Comparison of ENCODE assay signal across 20 mouse cellular contexts in genomic region chr12:72325025-72325424, GRCm38 (mm10).
A peak's percentile ranks its signal among the peaks of the same experiment; 100 is the strongest.
DNase-seq lines count a peak whose midpoint lies in the region; ATAC-seq and TF ChIP-seq lines count a peak whose summit lies in the region.
"Had no signal": no experiment of that assay in that cellular context is flagged by ENCODE, and none has a peak within 500 bp of the region (broad histone marks: within the 10 kb centered on the region; RNA-seq: fewer than 3 reads in every experiment).

No protein-coding gene starts in this region.

- intact Hi-C loops in gastrocnemius, postnatal 14 days (cut with DNase I; ENCODE audit: low total_unique reads): no loop called here

- H3K4me2 ChIP-seq in hindbrain, postnatal 0 days (ENCODE audit: low read depth, low read length): no peak overlapping the region
- H3K4me2 ChIP-seq in neural tube, embryonic 15.5 days: no peak overlapping the region
- no peak overlapping the region for H3K4me2 ChIP-seq in hindbrain, embryonic 16.5 days (ENCODE audit: low read length)
- H3K4me2 ChIP-seq: embryonic facial prominence, embryonic 13.5 days; forebrain, embryonic 13.5 days; heart, embryonic 12.5 days; intestine, embryonic 15.5 days had no signal

- no peak for ATAC-seq in hindbrain, postnatal 0 days
- ATAC-seq in neural tube, embryonic 15.5 days (ENCODE audit: low FRiP score): no peak
- ATAC-seq in hindbrain, embryonic 16.5 days: 0 out of 2 replicates have a peak, but pooled peaks have one; percentile 47
- ATAC-seq: forebrain, embryonic 13.5 days; intestine, embryonic 15.5 days had no signal

- 47% methylated on average over 5 of the region's 5 CpGs for WGBS in hindbrain, embryonic 10.5 days
- WGBS in hindbrain, postnatal 0 days: 40% methylated on average over 5 of the region's 5 CpGs
- WGBS in neural tube, embryonic 15.5 days: 25% methylated on average over 5 of the region's 5 CpGs
- 31% methylated on average over 5 of the region's 5 CpGs for WGBS in hindbrain, embryonic 16.5 days

- no peaks in the 10 kb centered on the region for H3K36me3 ChIP-seq in hindbrain, embryonic 10.5 days
- no peaks in the 10 kb centered on the region for H3K36me3 ChIP-seq in hindbrain, postnatal 0 days (ENCODE audit: insufficient read depth, low read length)
- no peaks in the 10 kb centered on the region for H3K36me3 ChIP-seq in neural tube, embryonic 15.5 days
- no peaks in the 10 kb centered on the region for H3K36me3 ChIP-seq in hindbrain, embryonic 16.5 days (ENCODE audit: control insufficient read depth, insufficient read depth, low read length)
- H3K36me3 ChIP-seq: embryonic facial prominence, embryonic 13.5 days; heart, embryonic 12.5 days; intestine, embryonic 15.5 days had no signal

- peak; percentile 25 for DNase-seq in hindbrain, embryonic 10.5 days (ENCODE audit: low spot score)
- DNase-seq in hindbrain, postnatal 0 days (ENCODE audit: low spot score): no peak
- DNase-seq in neural tube, embryonic 10.5 days (ENCODE audit: extremely low spot score, low spot score): peak; percentile 26
- peak; percentile 27 for DNase-seq in embryo, embryonic 10.5 days (ENCODE audit: low spot score)
- DNase-seq in gastrocnemius, postnatal 14 days: no peak
- DNase-seq in kidney, adult 9 months: no peak
- DNase-seq: adrenal gland, adult 2 months; adrenal gland, postnatal 25 days; cerebellum, adult 18-20 months; cerebellum, adult 9-11 months; cerebellum, postnatal 36 days; gastrocnemius, adult 2 months; kidney, adult 18-20 months had no signal

- 0 out of 2 replicates have a peak overlapping the region, but pooled peaks have one; percentile 35 for H3K27ac ChIP-seq in hindbrain, embryonic 10.5 days
- no peak overlapping the region for H3K27ac ChIP-seq in hindbrain, postnatal 0 days
- no peak overlapping the region for H3K27ac ChIP-seq in neural tube, embryonic 15.5 days (replicated peaks)
- H3K27ac ChIP-seq in hindbrain, embryonic 16.5 days (ENCODE audit: low read depth, low read length): no peak overlapping the region
- H3K27ac ChIP-seq: embryonic facial prominence, embryonic 13.5 days; forebrain, embryonic 13.5 days; gastrocnemius, adult 2 months; intestine, embryonic 15.5 days had no signal

- H3K4me1 ChIP-seq in hindbrain, embryonic 10.5 days (replicated peaks): peaks cover 14% of the 10 kb centered on the region; the same call in 1 of the 2 replicates
- no peaks in the 10 kb centered on the region for H3K4me1 ChIP-seq in hindbrain, postnatal 0 days (ENCODE audit: insufficient read depth, low read length)
- H3K4me1 ChIP-seq in neural tube, embryonic 15.5 days: 0 out of 2 replicates have a peak, but pooled peaks cover 3% of the 10 kb centered on the region
- no peaks in the 10 kb centered on the region for H3K4me1 ChIP-seq in hindbrain, embryonic 16.5 days (ENCODE audit: control insufficient read depth, insufficient read depth, low read depth, low read length)
- H3K4me1 ChIP-seq: intestine, embryonic 15.5 days had no signal

- no peaks in the 10 kb centered on the region for H3K27me3 ChIP-seq in hindbrain, embryonic 10.5 days (ENCODE audit: insufficient read depth, poor library complexity, severe bottlenecking)
- no peaks in the 10 kb centered on the region for H3K27me3 ChIP-seq in hindbrain, postnatal 0 days (ENCODE audit: insufficient read depth, low read length)
- H3K27me3 ChIP-seq in neural tube, embryonic 15.5 days (replicated peaks): no peaks in the 10 kb centered on the region
- H3K27me3 ChIP-seq in hindbrain, embryonic 16.5 days (replicated peaks; ENCODE audit: control insufficient read depth, insufficient read depth, low read length): no peaks in the 10 kb centered on the region
- H3K27me3 ChIP-seq: CH12.LX; embryonic facial prominence, embryonic 13.5 days; forebrain, embryonic 13.5 days; heart, embryonic 12.5 days; intestine, embryonic 15.5 days had no signal

- no peaks in the 10 kb centered on the region for H3K9me3 ChIP-seq in hindbrain, embryonic 10.5 days
- H3K9me3 ChIP-seq in hindbrain, postnatal 0 days (ENCODE audit: low read length): no peaks in the 10 kb centered on the region
- no peaks in the 10 kb centered on the region for H3K9me3 ChIP-seq in neural tube, embryonic 15.5 days (replicated peaks)
- no peaks in the 10 kb centered on the region for H3K9me3 ChIP-seq in hindbrain, embryonic 16.5 days (ENCODE audit: control insufficient read depth, low read length)
- H3K9me3 ChIP-seq: embryonic facial prominence, embryonic 13.5 days; forebrain, embryonic 13.5 days; heart, embryonic 12.5 days; intestine, embryonic 15.5 days had no signal

- no peak overlapping the region for H3K4me3 ChIP-seq in hindbrain, embryonic 10.5 days
- no peak overlapping the region for H3K4me3 ChIP-seq in hindbrain, postnatal 0 days (ENCODE audit: low read length)
- H3K4me3 ChIP-seq in neural tube, embryonic 15.5 days (replicated peaks): no peak overlapping the region
- H3K4me3 ChIP-seq in hindbrain, embryonic 16.5 days (ENCODE audit: low read length): no peak overlapping the region
- H3K4me3 ChIP-seq: embryonic facial prominence, embryonic 13.5 days; forebrain, embryonic 13.5 days; gastrocnemius, adult 2 months; heart, embryonic 12.5 days; intestine, embryonic 15.5 days had no signal

- no peak for TF ChIP-seq CTCF in hindbrain, postnatal 0 days (IDR thresholded peaks at IDR 0.05; ENCODE audit: low read depth)

- H3K9ac ChIP-seq in hindbrain, postnatal 0 days (replicated peaks; ENCODE audit: low read length): no peak overlapping the region
- H3K9ac ChIP-seq in neural tube, embryonic 15.5 days (replicated peaks): no peak overlapping the region
- no peak overlapping the region for H3K9ac ChIP-seq in hindbrain, embryonic 16.5 days (ENCODE audit: low read depth, low read length)
- H3K9ac ChIP-seq: embryonic facial prominence, embryonic 13.5 days; forebrain, embryonic 13.5 days; heart, embryonic 12.5 days; intestine, embryonic 15.5 days had no signal

Comparison
In these comparisons a context has a peak if more than half of its experiments do, and no peak if none do; other contexts are left out.
1. DNase-seq: peak in hindbrain, embryonic 10.5 days (single experiment), neural tube, embryonic 10.5 days (single experiment) and embryo, embryonic 10.5 days (single experiment); none in hindbrain, postnatal 0 days (single experiment), gastrocnemius, postnatal 14 days (single experiment) and kidney, adult 9 months (single experiment).